Mouse (Mus musculus): ENCODE data around the gene Sqstm1. TPM values are rescaled to one million over a fixed set of nuclear protein-coding genes. Genes with fewer than 3 reads are reported as not detected.

Gene Sqstm1
- total and polyA plus RNA-seq, 3 experiments, result 202 to 579 (median 456) TPM

DNA sequence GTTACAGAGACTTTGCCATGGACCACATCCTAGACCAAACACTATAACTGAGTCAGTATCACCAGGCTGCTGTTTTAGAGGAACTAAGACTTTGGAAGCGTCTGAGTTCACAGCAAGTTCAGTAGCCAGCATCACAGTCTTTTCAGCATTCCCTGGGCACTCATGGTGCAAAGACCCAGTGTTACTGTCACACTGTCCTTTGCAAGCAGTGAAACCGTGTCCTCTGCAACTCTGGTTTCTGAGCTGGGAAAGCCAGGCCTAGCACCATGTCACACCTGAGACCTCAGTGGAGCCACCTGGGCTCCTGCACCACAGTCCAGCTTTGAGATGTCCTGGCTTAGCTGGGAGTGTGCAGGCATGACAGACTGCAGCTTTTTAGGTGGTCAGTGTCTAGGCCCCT lies 11.7 kb downstream of the Sqstm1 start:
- peaks cover 0 to 14% of the 10 kb centered on the region in 2 experiments; a peak in 2 of 4 replicates for H3K4me1 ChIP-seq (ENCODE audit: control insufficient read depth in 1 of 2, insufficient read depth in 2 of 2)
- DNase-seq (ENCODE audit: extremely low read depth), result no peak
- no peak overlapping the region for H3K27ac ChIP-seq (ENCODE audit: insufficient read depth, low read depth)
- no peak overlapping the region for H3K4me2 ChIP-seq (ENCODE audit: insufficient read depth, low read depth, poor library complexity, severe bottlenecking)
- in situ Hi-C loops (cut with MboI; ENCODE audit: low pct_ligation_motif_present, low pct_unique_long_range_greater_than_20kb, low sequenced_read_pairs) (no loop called here), dilution Hi-C loops (cut with MboI; ENCODE audit: extremely low pct_ligation_motif_present, extremely low pct_unique_long_range_greater_than_20kb, low sequenced_read_pairs) (no loop called here)
- no peaks in the 10 kb centered on the region for H3K9me3 ChIP-seq (replicated peaks; ENCODE audit: low read length)
- no peak overlapping the region for H3K4me3 ChIP-seq (replicated peaks in 1 of 3; ENCODE audit: low read depth in 2 of 3, low read length in 2 of 3, poor library complexity in 1 of 3)
- TF ChIP-seq CHD2 (IDR thresholded peaks at IDR 0.05; ENCODE audit: low read length) (0 out of 2 replicates have a peak, but pooled peaks have one; percentile 30), PAX5 (IDR thresholded peaks at IDR 0.05; ENCODE audit: low read length) (no peak)
- H3K27me3 ChIP-seq (replicated peaks), result no peaks in the 10 kb centered on the region
- H3K79me2 ChIP-seq (replicated peaks; ENCODE audit: control insufficient read depth, extremely low read depth, insufficient read depth, poor library complexity, severe bottlenecking), result peaks cover 3% of the 10 kb centered on the region; the same call in 1 of the 2 replicates
- no peak overlapping the region for H3K9ac ChIP-seq (ENCODE audit: insufficient read depth, low read depth)
- H3K36me3 ChIP-seq (replicated peaks in 1 of 2; ENCODE audit: control insufficient read depth in 1 of 2, insufficient read depth in 1 of 2, low read length in 1 of 2), result peaks cover 73 to 93% of the 10 kb centered on the region in 2 experiments

GRCm38 (mm10) chr11:50198219-50198846 lies 12.3 kb downstream of the Sqstm1 start:
- in situ Hi-C loops (cut with MboI; ENCODE audit: low pct_ligation_motif_present, low pct_unique_long_range_greater_than_20kb, low sequenced_read_pairs) (no loop called here), dilution Hi-C loops (cut with MboI; ENCODE audit: extremely low pct_ligation_motif_present, extremely low pct_unique_long_range_greater_than_20kb, low sequenced_read_pairs) (no loop called here)
- Histone ChIP-seq H3K27ac (ENCODE audit: insufficient read depth, low read depth) (peak overlapping the region; percentile 2; the same call in 1 of the 2 replicates), H3K4me1 (ENCODE audit: control insufficient read depth in 1 of 2, insufficient read depth in 2 of 2) (peaks cover 0 to 19% of the 10 kb centered on the region in 2 experiments; a peak in 2 of 4 replicates), H3K27me3 (replicated peaks) (no peaks in the 10 kb centered on the region), H3K4me3 (replicated peaks in 1 of 3; ENCODE audit: low read depth in 2 of 3, low read length in 2 of 3, poor library complexity in 1 of 3) (no peak overlapping the region), H3K36me3 (replicated peaks in 1 of 2; ENCODE audit: control insufficient read depth in 1 of 2, insufficient read depth in 1 of 2, low read length in 1 of 2) (peaks cover 70 to 93% of the 10 kb centered on the region in 2 experiments), H3K4me2 (ENCODE audit: insufficient read depth, low read depth, poor library complexity, severe bottlenecking) (no peak overlapping the region), H3K9ac (ENCODE audit: insufficient read depth, low read depth) (no peak overlapping the region), H3K9me3 (replicated peaks; ENCODE audit: low read length) (no peaks in the 10 kb centered on the region), H3K79me2 (replicated peaks; ENCODE audit: control insufficient read depth, extremely low read depth, insufficient read depth, poor library complexity, severe bottlenecking) (no peaks in the 10 kb centered on the region)
- TF ChIP-seq POLR2A (IDR thresholded peaks at IDR 0.05; ENCODE audit: low read depth, low read length) (0 out of 2 replicates have a peak, but pooled peaks have one; percentile 19), CHD2 (IDR thresholded peaks at IDR 0.05; ENCODE audit: low read length) (no peak), MEF2A (IDR thresholded peaks at IDR 0.05; ENCODE audit: borderline replicate concordance, low read depth, low read length) (no peak), ZNF384 (IDR thresholded peaks at IDR 0.05; ENCODE audit: low read depth, low read length) (0 out of 2 replicates have a peak, but pooled peaks have one; percentile 5), POLR2AphosphoS2 (IDR thresholded peaks at IDR 0.05; ENCODE audit: low read depth, low read length) (no peak), SMC3 (IDR thresholded peaks at IDR 0.05; ENCODE audit: low read depth, low read length) (no peak), PAX5 (IDR thresholded peaks at IDR 0.05; ENCODE audit: low read length) (no peak), JUND (conservative IDR thresholded peaks at IDR 0.05; ENCODE audit: low read depth, low read length) (no peak), TCF12 (IDR thresholded peaks at IDR 0.05; ENCODE audit: low read depth, low read length) (no peak), KAT2A (IDR thresholded peaks at IDR 0.05; ENCODE audit: insufficient replicate concordance, low read length) (no peak), ZMIZ1 (IDR thresholded peaks at IDR 0.05; ENCODE audit: low read depth, low read length) (peak; percentile 23; the same call in 1 of the 2 replicates), GABPA (IDR thresholded peaks at IDR 0.05; ENCODE audit: insufficient replicate concordance, low read depth, low read length) (no peak), UBTF (IDR thresholded peaks at IDR 0.05; ENCODE audit: low read depth, low read length) (no peak)
- no peak for DNase-seq (ENCODE audit: extremely low read depth)
